Mouse (Mus musculus): Measurements from ENCODE around the gene Mpc1. TPM values are rescaled to one million over a fixed set of nuclear protein-coding genes. Genes with fewer than 3 reads are reported as not detected.
"Not testable (repeated sequence)": the region's sequence is repeated elsewhere in the genome, so short reads cannot be mapped to it uniquely, and the experiment has no call there.

Mpc1 gene
- polyA plus RNA-seq, 1 experiment from 2014 or later, result 156 TPM

DNA sequence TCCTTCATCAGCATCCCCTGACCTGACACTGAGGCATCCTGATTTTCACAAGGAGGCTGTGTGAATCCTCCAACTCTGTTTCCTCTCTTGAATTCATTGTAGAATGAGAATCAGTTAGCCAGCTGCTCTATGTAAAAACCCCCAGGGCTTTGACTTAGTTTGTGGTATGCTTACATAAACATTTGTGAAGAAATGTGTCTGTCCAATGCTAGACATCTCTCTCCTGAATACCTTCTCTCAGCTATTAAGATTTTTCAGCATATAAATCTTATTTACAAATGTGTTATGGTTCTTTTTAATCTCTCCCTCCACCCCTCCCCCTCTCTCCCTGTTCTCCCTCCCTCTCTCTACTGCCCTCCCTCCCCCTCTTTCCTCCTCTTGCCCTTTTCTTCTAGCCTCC, 28.4 kb upstream of the Mpc1 start:
- H3K4me3 ChIP-seq, result no peak overlapping the region
- H3K4me1 ChIP-seq, result no peaks in the 10 kb centered on the region
- no peaks in the 10 kb centered on the region for H3K9me3 ChIP-seq
- no peak for ATAC-seq (ENCODE audit: insufficient number of reproducible peaks, low FRiP score, low TSS enrichment, low read depth)
- no peak overlapping the region for H3K27ac ChIP-seq
- no peak overlapping the region for H3K4me2 ChIP-seq
- H3K9ac ChIP-seq, result no peak overlapping the region
- H3K27me3 ChIP-seq, result no peaks in the 10 kb centered on the region
- H3K36me3 ChIP-seq, result no peaks in the 10 kb centered on the region

DNA sequence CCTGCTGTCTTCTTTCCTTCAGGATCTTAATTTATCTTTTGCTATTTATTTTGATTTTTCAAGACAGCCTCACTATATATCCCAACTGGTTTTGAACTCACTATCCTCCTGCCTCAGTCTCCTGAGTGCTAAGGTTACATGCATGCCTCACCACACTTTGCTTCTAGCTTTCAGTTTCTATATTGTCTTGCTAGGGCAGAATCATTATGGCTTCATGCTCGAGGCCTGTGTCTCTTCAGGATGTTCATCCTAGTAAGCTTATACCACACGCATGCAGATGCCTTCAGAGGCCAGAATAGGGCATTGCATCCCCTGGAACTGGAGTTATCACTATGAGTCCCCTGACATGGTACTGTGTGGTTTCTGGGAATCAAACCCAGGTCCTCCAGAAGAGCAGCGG, 27.8 kb upstream of the Mpc1 start:
- H3K9ac ChIP-seq, result no peak overlapping the region
- H3K4me3 ChIP-seq, result no peak overlapping the region
- ATAC-seq (ENCODE audit: insufficient number of reproducible peaks, low FRiP score, low TSS enrichment, low read depth), result no peak
- H3K9me3 ChIP-seq, result no peaks in the 10 kb centered on the region
- WGBS, result 73% methylated on average over 3 of the region's 3 CpGs
- H3K4me1 ChIP-seq, result no peaks in the 10 kb centered on the region
- H3K4me2 ChIP-seq, result no peak overlapping the region
- no peak overlapping the region for H3K27ac ChIP-seq
- no peaks in the 10 kb centered on the region for H3K27me3 ChIP-seq
- H3K36me3 ChIP-seq, result no peaks in the 10 kb centered on the region

DNA sequence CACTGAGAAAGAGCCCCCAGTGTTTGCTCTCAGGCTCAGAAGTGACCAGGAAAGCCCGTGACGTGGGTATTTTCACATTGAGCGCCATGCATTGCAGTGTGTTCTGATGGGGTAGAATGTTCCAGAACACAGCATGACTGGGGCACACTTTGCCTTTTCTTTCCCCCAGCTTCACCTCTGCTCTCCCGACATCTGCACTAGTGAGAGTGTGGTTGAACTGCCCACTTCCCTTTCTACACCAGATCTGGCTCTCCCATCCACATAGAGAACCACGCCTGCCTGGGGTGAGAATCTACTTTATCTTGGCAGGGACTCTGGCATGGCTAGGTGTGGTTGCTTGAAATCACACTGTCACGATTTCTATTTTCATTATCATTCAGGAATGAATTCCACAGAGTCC, 27.1 kb upstream of the Mpc1 start:
- Histone ChIP-seq H3K9me3 (no peaks in the 10 kb centered on the region), H3K27ac (no peak overlapping the region), H3K36me3 (no peaks in the 10 kb centered on the region), H3K27me3 (no peaks in the 10 kb centered on the region), H3K4me3 (no peak overlapping the region), H3K4me1 (no peaks in the 10 kb centered on the region), H3K4me2 (no peak overlapping the region), H3K9ac (no peak overlapping the region)
- ATAC-seq (ENCODE audit: insufficient number of reproducible peaks, low FRiP score, low TSS enrichment, low read depth), result no peak
- 80% methylated on average over 6 of the region's 6 CpGs for WGBS

DNA sequence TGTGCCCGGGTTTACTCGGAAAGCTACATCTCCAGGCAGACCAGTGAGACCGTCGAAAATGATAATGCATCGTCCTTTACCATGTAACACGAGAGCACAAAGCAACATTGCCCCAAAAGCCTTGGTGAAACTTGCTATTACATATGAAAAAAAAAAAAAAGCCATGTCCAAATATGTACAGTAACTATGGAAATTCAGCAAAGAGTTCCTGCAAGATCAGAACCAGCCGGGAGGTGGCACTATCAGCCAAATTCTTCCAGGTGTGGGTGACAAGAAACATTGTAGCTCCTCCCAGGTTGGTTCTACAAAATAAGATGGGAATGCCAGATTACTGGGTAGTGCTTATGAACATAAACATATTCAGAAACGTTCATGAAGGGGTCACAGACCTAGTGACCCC, 25.7 kb upstream of the Mpc1 start:
- ATAC-seq (ENCODE audit: insufficient number of reproducible peaks, low FRiP score, low TSS enrichment, low read depth), result no peak
- 70% methylated on average over 8 of the region's 8 CpGs for WGBS

DNA sequence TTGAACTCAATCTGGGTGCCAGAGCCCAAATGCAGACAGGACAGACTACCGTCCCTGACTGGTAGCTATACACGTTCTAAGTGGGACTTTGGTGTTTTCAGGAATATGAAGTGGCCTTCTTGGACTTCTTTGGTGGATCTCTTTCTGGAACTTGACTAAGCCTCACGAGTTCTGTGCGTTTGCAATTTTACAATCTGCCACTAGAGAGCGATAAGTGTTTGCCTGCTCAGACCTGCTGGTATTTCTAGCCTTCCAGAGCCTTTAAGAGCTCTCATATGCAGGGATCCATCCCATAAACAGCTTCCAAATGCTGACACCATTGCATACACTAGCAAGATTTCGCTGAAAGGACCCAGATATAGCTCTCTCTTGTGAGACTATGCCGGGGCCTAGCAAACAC, 18.1 kb upstream of the Mpc1 start:
- H3K9me3 ChIP-seq; H3K27me3 ChIP-seq; H3K9ac ChIP-seq; H3K27ac ChIP-seq; ATAC-seq (ENCODE audit: insufficient number of reproducible peaks, low FRiP score, low TSS enrichment, low read depth); H3K4me2 ChIP-seq; H3K4me3 ChIP-seq; H3K4me1 ChIP-seq; H3K36me3 ChIP-seq: not testable (repeated sequence)
- 12% methylated on average over 7 of the region's 7 CpGs for WGBS

More for the DNA sequence above, 25.7 kb upstream of the Mpc1 start:
- Histone ChIP-seq H3K9ac (no peak overlapping the region), H3K9me3 (no peaks in the 10 kb centered on the region), H3K36me3 (no peaks in the 10 kb centered on the region), H3K4me1 (no peaks in the 10 kb centered on the region), H3K27ac (no peak overlapping the region), H3K4me2 (no peak overlapping the region), H3K27me3 (peaks cover 5% of the 10 kb centered on the region; the same call in 1 of the 2 replicates), H3K4me3 (no peak overlapping the region)

DNA sequence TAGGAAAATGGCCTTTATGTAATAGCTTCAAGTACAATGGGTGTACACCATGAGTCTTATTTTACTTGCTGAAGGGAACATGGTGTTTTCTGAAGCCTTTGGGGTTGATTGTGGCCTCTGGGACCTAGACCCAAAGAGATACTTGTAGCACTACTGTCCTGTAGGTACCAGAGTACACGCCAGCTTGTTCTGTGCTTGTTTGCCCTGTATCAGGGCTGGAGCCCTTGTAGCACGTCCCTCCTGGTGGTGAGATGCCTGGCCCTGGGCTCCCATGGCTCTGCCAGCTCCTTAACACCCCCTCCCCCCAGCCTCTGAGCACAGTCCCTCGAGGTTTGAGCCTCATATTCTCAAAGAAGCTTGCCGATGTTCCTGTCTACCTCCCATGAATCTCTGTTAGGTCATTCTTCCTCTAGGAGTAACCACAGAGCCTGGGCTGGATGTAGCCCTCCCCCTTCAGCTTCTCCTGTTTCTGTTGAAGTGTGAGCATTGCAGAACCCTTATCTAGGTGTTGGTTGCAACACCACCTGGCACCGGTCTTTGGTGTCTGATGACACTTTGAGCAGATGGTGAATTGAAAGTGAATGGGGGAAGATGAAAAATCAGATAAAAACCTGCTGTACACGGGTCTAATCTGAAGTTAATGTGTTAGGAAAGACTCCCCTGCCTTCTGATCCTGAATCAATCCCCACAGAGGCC, 10.5 kb upstream of the Mpc1 start:
- no peak for ATAC-seq (ENCODE audit: insufficient number of reproducible peaks, low FRiP score, low TSS enrichment, low read depth)
- 0 out of 2 replicates have a peak, but pooled peaks cover 2% of the 10 kb centered on the region for H3K27me3 ChIP-seq
- no peak overlapping the region for H3K27ac ChIP-seq
- no peaks in the 10 kb centered on the region for H3K4me1 ChIP-seq
- H3K36me3 ChIP-seq, result no peaks in the 10 kb centered on the region
- no peak overlapping the region for H3K4me2 ChIP-seq
- no peaks in the 10 kb centered on the region for H3K9me3 ChIP-seq
- no peak overlapping the region for H3K9ac ChIP-seq
- H3K4me3 ChIP-seq, result no peak overlapping the region
- WGBS, result 51% methylated on average over 6 of the region's 6 CpGs

DNA sequence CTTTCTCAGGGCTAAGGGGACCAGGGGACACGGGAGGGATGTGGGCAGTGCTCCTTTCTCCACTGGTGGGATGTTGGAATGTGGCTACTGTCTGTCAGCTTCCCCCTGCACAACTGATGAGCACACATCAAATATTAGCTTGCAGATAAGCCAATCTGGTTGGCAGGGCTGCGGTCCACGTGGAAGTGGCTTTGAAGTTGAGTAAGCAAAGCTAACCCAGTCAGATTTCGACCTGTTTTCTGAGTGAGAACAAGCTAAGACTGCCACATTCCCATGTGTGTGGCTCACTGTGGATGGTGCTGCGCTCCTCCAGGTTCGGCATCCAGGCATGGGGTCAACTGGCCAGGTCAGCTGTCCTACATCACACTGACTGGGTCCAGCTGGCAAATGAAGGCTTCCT, 9.8 kb upstream of the Mpc1 start:
- no peak overlapping the region for H3K27ac ChIP-seq
- H3K9ac ChIP-seq, result no peak overlapping the region
- no peaks in the 10 kb centered on the region for H3K4me1 ChIP-seq
- no peak overlapping the region for H3K4me2 ChIP-seq
- H3K4me3 ChIP-seq, result no peak overlapping the region
- no peaks in the 10 kb centered on the region for H3K9me3 ChIP-seq
- 75% methylated on average over 6 of the region's 6 CpGs for WGBS
- 0 out of 2 replicates have a peak, but pooled peaks cover 2% of the 10 kb centered on the region for H3K27me3 ChIP-seq
- no peak for ATAC-seq (ENCODE audit: insufficient number of reproducible peaks, low FRiP score, low TSS enrichment, low read depth)
- no peaks in the 10 kb centered on the region for H3K36me3 ChIP-seq

DNA sequence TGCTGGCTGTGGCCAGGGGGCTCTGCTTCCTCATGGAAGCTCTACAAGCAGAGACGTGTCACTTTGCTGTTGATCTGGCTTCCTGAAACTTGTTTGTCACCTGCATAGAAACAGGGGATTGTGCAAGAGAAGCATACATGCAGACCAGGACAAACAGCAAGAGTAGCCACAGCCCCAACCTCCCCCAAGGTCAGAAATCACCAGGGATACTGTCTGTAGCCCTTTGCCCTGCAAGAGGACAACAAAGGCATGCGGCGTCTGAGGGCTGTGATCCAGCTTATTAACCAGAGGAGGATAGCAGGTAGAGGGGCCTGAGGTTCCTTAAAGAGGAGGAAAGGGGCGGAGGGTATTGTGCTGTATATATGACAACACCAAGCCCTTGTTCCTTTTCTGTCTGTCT, 6.6 kb upstream of the Mpc1 start:
- 75% methylated on average over 4 of the region's 4 CpGs for WGBS
- H3K27ac ChIP-seq, result no peak overlapping the region
- no peak for ATAC-seq (ENCODE audit: insufficient number of reproducible peaks, low FRiP score, low TSS enrichment, low read depth)
- 0 out of 2 replicates have a peak, but pooled peaks cover 2% of the 10 kb centered on the region for H3K27me3 ChIP-seq
- H3K4me2 ChIP-seq, result no peak overlapping the region
- H3K36me3 ChIP-seq, result no peaks in the 10 kb centered on the region
- no peak overlapping the region for H3K9ac ChIP-seq
- no peaks in the 10 kb centered on the region for H3K4me1 ChIP-seq
- H3K9me3 ChIP-seq, result no peaks in the 10 kb centered on the region
- H3K4me3 ChIP-seq, result no peak overlapping the region

DNA sequence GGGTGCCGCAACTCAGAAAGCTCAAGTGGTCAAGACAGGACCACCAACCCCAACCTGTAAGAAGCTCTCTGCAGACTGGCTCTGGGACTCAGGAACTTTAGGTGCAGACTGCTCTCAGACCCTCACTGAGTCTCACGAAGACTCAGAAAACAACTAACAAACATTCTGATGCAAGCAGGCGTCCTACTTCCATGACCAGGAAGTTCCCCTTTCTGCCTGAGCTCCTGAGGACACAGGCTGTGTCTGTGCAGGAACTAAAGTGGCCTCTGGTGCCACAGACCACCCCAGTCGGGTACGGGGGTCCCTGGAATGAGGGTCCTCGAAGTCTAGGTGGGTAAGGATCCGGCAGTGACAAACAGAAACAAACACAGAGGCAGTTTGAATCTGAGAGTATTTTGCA, 6.0 kb upstream of the Mpc1 start:
- Histone ChIP-seq H3K9ac (no peak overlapping the region), H3K4me1 (no peaks in the 10 kb centered on the region), H3K9me3 (no peaks in the 10 kb centered on the region), H3K27me3 (0 out of 2 replicates have a peak, but pooled peaks cover 2% of the 10 kb centered on the region), H3K4me3 (no peak overlapping the region), H3K36me3 (no peaks in the 10 kb centered on the region), H3K27ac (no peak overlapping the region), H3K4me2 (no peak overlapping the region)
- ATAC-seq (ENCODE audit: insufficient number of reproducible peaks, low FRiP score, low TSS enrichment, low read depth), result no peak
- 74% methylated on average over 7 of the region's 7 CpGs for WGBS

DNA sequence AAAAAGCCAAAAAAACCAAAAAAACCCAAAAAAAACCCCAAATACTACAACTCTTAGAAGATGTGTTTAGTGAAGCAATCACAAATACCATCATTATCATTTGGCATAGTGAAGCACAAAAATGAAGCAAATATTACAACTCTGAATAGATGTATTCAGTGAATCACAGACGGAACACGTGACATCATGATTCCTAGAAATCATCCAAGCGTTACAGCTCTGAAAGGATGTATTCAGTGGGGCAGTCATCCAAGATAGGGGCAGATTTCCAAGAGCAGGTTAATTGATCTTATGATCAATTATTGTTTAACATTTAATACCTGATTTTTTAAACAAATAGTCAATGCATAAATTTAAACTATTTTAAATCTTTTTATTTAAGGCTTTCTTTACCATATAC, 5.4 kb upstream of the Mpc1 start:
- Histone ChIP-seq H3K36me3 (no peaks in the 10 kb centered on the region), H3K27ac (no peak overlapping the region), H3K9me3 (no peaks in the 10 kb centered on the region), H3K9ac (no peak overlapping the region), H3K4me1 (no peaks in the 10 kb centered on the region), H3K4me3 (no peak overlapping the region), H3K27me3 (0 out of 2 replicates have a peak, but pooled peaks cover 2% of the 10 kb centered on the region), H3K4me2 (no peak overlapping the region)
- whole genome bisulfite sequencing, result 88% methylated on average over 3 of the region's 3 CpGs
- no peak for ATAC-seq (ENCODE audit: insufficient number of reproducible peaks, low FRiP score, low TSS enrichment, low read depth)

DNA sequence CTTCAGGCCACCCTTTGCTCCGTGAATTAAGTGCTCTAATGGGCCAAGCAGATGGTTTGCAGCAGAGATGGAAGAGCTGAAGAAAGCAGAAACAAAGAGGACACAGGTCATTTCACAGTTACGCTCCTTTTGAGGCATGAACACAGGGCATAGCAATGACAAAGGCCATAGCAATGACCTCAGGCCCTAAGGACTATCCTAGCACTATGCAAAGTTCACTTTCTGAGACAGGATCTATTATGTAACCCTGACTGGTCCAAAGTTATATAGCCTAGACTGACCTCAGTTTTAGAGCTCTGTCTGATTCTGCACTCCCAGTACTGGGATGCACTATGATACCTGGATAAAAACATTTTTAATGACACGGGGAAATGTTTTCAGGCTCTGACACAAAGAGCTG, 4.3 kb upstream of the Mpc1 start:
- H3K4me1 ChIP-seq, result 0 out of 2 replicates have a peak, but pooled peaks cover 2% of the 10 kb centered on the region
- no peak overlapping the region for H3K27ac ChIP-seq
- no peak overlapping the region for H3K4me2 ChIP-seq
- H3K4me3 ChIP-seq, result no peak overlapping the region
- ATAC-seq (ENCODE audit: insufficient number of reproducible peaks, low FRiP score, low TSS enrichment, low read depth), result no peak
- no peak overlapping the region for H3K9ac ChIP-seq
- WGBS, result 63% methylated on average over 3 of the region's 3 CpGs
- H3K9me3 ChIP-seq, result no peaks in the 10 kb centered on the region
- no peaks in the 10 kb centered on the region for H3K36me3 ChIP-seq
- 0 out of 2 replicates have a peak, but pooled peaks cover 2% of the 10 kb centered on the region for H3K27me3 ChIP-seq

DNA sequence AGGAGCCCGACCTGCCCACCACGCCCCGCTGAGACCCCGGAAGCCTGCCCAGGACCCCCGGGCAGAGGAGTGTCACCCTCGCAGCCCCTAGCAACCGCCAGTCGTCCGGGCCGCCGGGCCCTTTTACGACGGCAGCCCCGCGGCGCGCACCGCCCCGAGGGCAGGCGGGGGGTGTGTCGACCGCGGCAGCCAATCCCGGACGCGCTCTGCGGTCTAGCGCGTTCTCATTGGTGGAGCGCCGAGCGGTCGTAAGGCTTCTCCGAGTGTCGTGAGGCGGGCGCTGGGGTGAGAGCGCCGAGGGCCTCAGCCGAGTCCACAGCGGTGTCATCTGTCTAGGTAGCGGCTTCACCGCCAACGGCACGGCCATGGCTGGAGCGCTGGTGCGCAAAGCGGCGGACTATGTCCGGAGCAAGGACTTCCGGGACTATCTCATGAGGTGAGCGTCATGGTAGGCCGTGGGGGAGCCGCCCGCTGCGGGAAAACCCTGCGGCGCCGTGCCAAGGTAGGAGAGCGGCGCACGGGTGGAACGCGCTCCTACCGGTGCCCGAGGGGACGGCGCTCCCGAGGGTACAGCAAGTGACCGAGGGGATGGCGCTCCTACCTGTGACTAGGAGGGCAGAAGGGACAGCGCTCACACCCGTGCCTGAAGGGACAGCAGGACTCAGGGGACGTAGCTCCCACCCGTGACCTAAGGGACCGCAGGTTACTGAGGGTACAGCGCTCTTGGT, 986 bp downstream of the Mpc1 start:
- under 1% methylated on average over 75 of the region's 77 CpGs for WGBS
- H3K9me3 ChIP-seq, result no peaks in the 10 kb centered on the region
- H3K36me3 ChIP-seq, result no peaks in the 10 kb centered on the region
- H3K4me1 ChIP-seq, result peaks cover 11% of the 10 kb centered on the region
- peak; percentile 97 for ATAC-seq (ENCODE audit: insufficient number of reproducible peaks, low FRiP score, low TSS enrichment, low read depth)
- peak overlapping the region; percentile 83 for H3K4me3 ChIP-seq
- H3K27ac ChIP-seq, result peak overlapping the region; percentile 91
- no peaks in the 10 kb centered on the region for H3K27me3 ChIP-seq
- H3K4me2 ChIP-seq, result peak overlapping the region; percentile 83
- peak overlapping the region; percentile 85 for H3K9ac ChIP-seq
